Mouse (Mus musculus) myocyte (in vitro differentiated cells): ENCODE data around the gene Ttbk1. TPM values are rescaled to one million over a fixed set of nuclear protein-coding genes. Genes with fewer than 3 reads are reported as not detected.
A peak's percentile ranks its signal among the peaks of the same experiment; 100 is the strongest.

Source experiments
- H3K27me3 ChIP-seq: one replicate; pipeline ENCODE4 v1.6.1; 2011; ENCODE audit not compliant: control insufficient read depth, insufficient read depth, insufficient read length
- H3K36me3 ChIP-seq: one replicate; pipeline ENCODE4 v1.6.1; 2011; ENCODE audit not compliant: control insufficient read depth, insufficient read depth
- H3K4me2 ChIP-seq: one replicate; pipeline ENCODE4 v1.6.1; 2011; ENCODE audit warnings: low read depth, control low read depth
- H3K4me3 ChIP-seq: one replicate; pipeline ENCODE4 v1.5.1; 2011; ENCODE audit warnings: mild to moderate bottlenecking, control low read depth, moderate library complexity
- H3K79me2 ChIP-seq: one replicate; pipeline ENCODE4 v1.6.1; 2011; ENCODE audit not compliant: control insufficient read depth, insufficient read depth
- H3ac ChIP-seq: one replicate; pipeline ENCODE4 v1.6.1; 2011; ENCODE audit not compliant: control insufficient read depth, insufficient read length
- CEBPB ChIP-seq: IDR thresholded peaks from 2 replicates; pipeline ENCODE4 v1.6.1; 2011; ENCODE audit warnings: mild to moderate bottlenecking, moderate library complexity; ENCODE audit not compliant: poor library complexity, insufficient read depth, severe bottlenecking
- E2F4 ChIP-seq: IDR thresholded peaks from one replicate; pipeline ENCODE4 v1.6.1; 2011; ENCODE audit warnings: mild to moderate bottlenecking, control low read depth, moderate library complexity; ENCODE audit not compliant: insufficient read depth
- MAX ChIP-seq: IDR thresholded peaks from one replicate; pipeline ENCODE4 v1.6.1; 2011; ENCODE audit warnings: low read depth, mild to moderate bottlenecking, control low read depth
- MYOD1 ChIP-seq, 3 experiments: IDR thresholded peaks; one replicate each; pipeline ENCODE4 v1.6.1; 2011; ENCODE audit warnings: control low read depth in 2 of 3, low read depth in 2 of 3, mild to moderate bottlenecking in 2 of 3, moderate library complexity in 1 of 3; ENCODE audit not compliant: insufficient read length in 2 of 3, control insufficient read depth in 1 of 3
- POLR2AphosphoS2 ChIP-seq: IDR thresholded peaks from one replicate; pipeline ENCODE4 v1.6.1; 2011; ENCODE audit warnings: low read depth, control low read depth; ENCODE audit not compliant: insufficient read length
- REST ChIP-seq: IDR thresholded peaks from one replicate; pipeline ENCODE4 v1.6.1; 2011; ENCODE audit warnings: mild to moderate bottlenecking, control low read depth, moderate library complexity; ENCODE audit not compliant: insufficient read depth, insufficient read length
- SRF ChIP-seq: IDR thresholded peaks from one replicate; pipeline ENCODE4 v1.6.1; 2011; ENCODE audit warnings: low read depth; ENCODE audit not compliant: control insufficient read depth, insufficient read length
- TCF12 ChIP-seq: IDR thresholded peaks from one replicate; pipeline ENCODE4 v1.6.1; 2011; ENCODE audit warnings: mild to moderate bottlenecking, control low read depth; ENCODE audit not compliant: poor library complexity, insufficient read depth, severe bottlenecking
- TCF3 ChIP-seq: IDR thresholded peaks from one replicate; pipeline ENCODE4 v1.6.1; 2011; ENCODE audit warnings: low read depth, control low read depth; ENCODE audit not compliant: insufficient read length
- USF1 ChIP-seq: IDR thresholded peaks from one replicate; pipeline ENCODE4 v1.6.1; 2011; ENCODE audit warnings: low read depth, mild to moderate bottlenecking, control low read depth, moderate library complexity
- polyA plus RNA-seq: library from polyadenylated mRNA; unstranded; fragments of >200 nt; fragmentation: generic; extraction: Trizol; gene quantifications from one replicate; pipeline ENCODE4 v1.2.1, GENCODE M21; 2012; ENCODE audit warnings: missing spikeins

The Ttbk1 gene
- polyA plus RNA-seq, 1 experiment = not detected

- no peaks in the 10 kb centered on the region for H3K79me2 ChIP-seq
- H3K4me2 ChIP-seq = no peak overlapping the region
- no peak overlapping the region for H3K4me3 ChIP-seq
- TF ChIP-seq USF1 = no peak
- TF ChIP-seq TCF3 = no peak
- no peak for TF ChIP-seq CEBPB
- no peak overlapping the region for H3ac ChIP-seq
- H3K27me3 ChIP-seq = peaks cover 60% of the 10 kb centered on the region
- H3K36me3 ChIP-seq = no peaks in the 10 kb centered on the region
Observed at GRCm38 (mm10) chr17:46433627-46434026, 53.8 kb downstream of the Ttbk1 start.

GRCm38 (mm10) chr17:46428761-46429414, 58.6 kb downstream of the Ttbk1 start, which contains the start of gene Crip3:
Crip3 (plus strand) TSS chr17:46428926.
- no peak for TF ChIP-seq MAX
- H3K79me2 ChIP-seq = no peaks in the 10 kb centered on the region
- H3ac ChIP-seq = no peak within 1 kb of the TSS
- peaks cover 35% of the 10 kb centered on the region for H3K27me3 ChIP-seq
- H3K36me3 ChIP-seq = no peaks in the 10 kb centered on the region
- H3K4me3 ChIP-seq = no peak within 1 kb of the TSS
- H3K4me2 ChIP-seq = no peak within 1 kb of the TSS

- Histone ChIP-seq H3K36me3 (no peaks in the 10 kb centered on the region), H3K4me2 (no peak overlapping the region), H3K27me3 (peaks cover 26% of the 10 kb centered on the region), H3ac (no peak overlapping the region), H3K79me2 (no peaks in the 10 kb centered on the region), H3K4me3 (no peak overlapping the region)
- TF ChIP-seq CEBPB = no peak
- no peak for TF ChIP-seq POLR2AphosphoS2
- no peak for TF ChIP-seq MAX
- no peak for TF ChIP-seq E2F4
- TF ChIP-seq SRF = no peak
- TF ChIP-seq REST = no peak
Observed at GRCm38 (mm10) chr17:46426496-46426895, 61.0 kb downstream of the Ttbk1 start.

GRCm38 (mm10) chr17:46419717-46420116, 67.8 kb downstream of the Ttbk1 start:
- TF ChIP-seq MYOD1 (IDR thresholded peaks at IDR 0.05; ENCODE audit: control insufficient read depth in 1 of 3, insufficient read length in 2 of 3, low read depth in 2 of 3) (peak in 1 of 3 experiments; percentile 2), REST (no peak)
- Histone ChIP-seq H3K36me3 (no peaks in the 10 kb centered on the region), H3K79me2 (no peaks in the 10 kb centered on the region), H3K27me3 (no peaks in the 10 kb centered on the region), H3ac (no peak overlapping the region), H3K4me2 (no peak overlapping the region), H3K4me3 (no peak overlapping the region)

GRCm38 (mm10) chr17:46418628-46419027, 68.8 kb downstream of the Ttbk1 start:
- no peak overlapping the region for H3K4me3 ChIP-seq
- no peaks in the 10 kb centered on the region for H3K27me3 ChIP-seq
- H3ac ChIP-seq = no peak overlapping the region
- no peak for TF ChIP-seq POLR2AphosphoS2
- TF ChIP-seq CEBPB = no peak
- no peak for TF ChIP-seq REST
- TF ChIP-seq MAX = no peak
- no peak for TF ChIP-seq E2F4
- no peaks in the 10 kb centered on the region for H3K79me2 ChIP-seq
- no peak overlapping the region for H3K4me2 ChIP-seq
- H3K36me3 ChIP-seq = peaks cover 7% of the 10 kb centered on the region

GRCm38 (mm10) chr17:46408478-46408877, 79.0 kb downstream of the Ttbk1 start:
- no peaks in the 10 kb centered on the region for H3K27me3 ChIP-seq
- H3K4me3 ChIP-seq = no peak overlapping the region
- H3K79me2 ChIP-seq = no peaks in the 10 kb centered on the region
- H3ac ChIP-seq = no peak overlapping the region
- H3K4me2 ChIP-seq = no peak overlapping the region
- H3K36me3 ChIP-seq = peaks cover 50% of the 10 kb centered on the region
- TF ChIP-seq TCF3 (no peak), TCF12 (no peak)

GRCm38 (mm10) chr17:46394631-46395030, 92.8 kb downstream of the Ttbk1 start:
- no peaks in the 10 kb centered on the region for H3K27me3 ChIP-seq
- H3K79me2 ChIP-seq = no peaks in the 10 kb centered on the region
- no peak overlapping the region for H3K4me3 ChIP-seq
- no peak for TF ChIP-seq POLR2AphosphoS2
- H3K36me3 ChIP-seq = peaks cover 23% of the 10 kb centered on the region
- H3K4me2 ChIP-seq = no peak overlapping the region
- H3ac ChIP-seq = no peak overlapping the region
